In genomic region chr4:154858601-154859000, GRCm38 (mm10) we compare ENCODE assay signal across 29 mouse cellular contexts. TPM values are rescaled to one million over a fixed set of nuclear protein-coding genes. Genes with fewer than 3 reads are reported as not detected.
"Had no signal": no experiment of that assay in that cellular context is flagged by ENCODE, and none has a peak within 500 bp of the region (broad histone marks: within the 10 kb centered on the region; RNA-seq: fewer than 3 reads in every experiment).

No protein-coding gene starts in this region.

- H3K9ac ChIP-seq: heart, embryonic 13.5 days; heart, embryonic 15.5 days; hindbrain, embryonic 14.5 days; intestine, embryonic 15.5 days; limb, embryonic 12.5 days; liver, embryonic 13.5 days; liver, embryonic 15.5 days had no signal

- H3K4me2 ChIP-seq: heart, embryonic 11.5 days; heart, embryonic 13.5 days; heart, embryonic 15.5 days; hindbrain, embryonic 14.5 days; intestine, embryonic 15.5 days; limb, embryonic 12.5 days; liver, embryonic 11.5 days; liver, embryonic 13.5 days; liver, embryonic 15.5 days had no signal

- H3K36me3 ChIP-seq: heart, embryonic 13.5 days; heart, embryonic 15.5 days; intestine, embryonic 15.5 days; limb, embryonic 10.5 days; limb, embryonic 12.5 days; liver, embryonic 13.5 days; liver, embryonic 15.5 days had no signal

- H3K9me3 ChIP-seq: heart, embryonic 15.5 days; intestine, embryonic 15.5 days; limb, embryonic 10.5 days; limb, embryonic 12.5 days; liver, embryonic 15.5 days had no signal

- ATAC-seq: hindbrain, embryonic 16.5 days; inflammation-experienced regulatory T-cells, adult 6 months; intestine, embryonic 15.5 days; intestine, postnatal 0 days had no signal

- H3K4me3 ChIP-seq: gastrocnemius, adult 2 months; heart, adult 2 months; heart, embryonic 13.5 days; heart, embryonic 15.5 days; intestine, embryonic 15.5 days; layer of hippocampus, adult 2 months; left cerebral cortex, adult 2 months; limb, embryonic 10.5 days; limb, embryonic 12.5 days; liver, embryonic 13.5 days; liver, embryonic 15.5 days had no signal

- H3K4me1 ChIP-seq: liver, embryonic 13.5 days had no signal

- DNase-seq: gastrocnemius, adult 2 months; gastrocnemius, postnatal 10 days; gastrocnemius, postnatal 25 days; heart, adult 2 months; heart, postnatal 14 days; kidney, adult 18-20 months; kidney, adult 8-10 months; kidney, postnatal 10 days; kidney, postnatal 25 days; kidney, postnatal 4 days; liver; liver, embryonic 13.5 days had no signal

- H3K27ac ChIP-seq: gastrocnemius, adult 2 months; heart, adult 2 months; heart, embryonic 13.5 days; heart, embryonic 15.5 days; hindbrain, embryonic 14.5 days; intestine, embryonic 15.5 days; layer of hippocampus, adult 2 months; left cerebral cortex, adult 2 months; limb, embryonic 10.5 days; limb, embryonic 12.5 days; liver, embryonic 13.5 days; liver, embryonic 15.5 days had no signal

RNA-seq across cellular contexts. Expression of gene Mmel1, which starts 10.8 kb away (rescaled TPM):
- total RNA-seq: gastrocnemius, adult 2 months; granulocyte monocyte progenitor cell, adult 5-6 weeks; heart, adult 2 months had no signal
- polyA plus RNA-seq: inflammation-experienced regulatory T-cells, adult 6 months; kidney, embryonic 14.5 days; kidney, embryonic 16.5 days had no signal

RNA-seq across cellular contexts. Expression of gene Ttc34, which starts 21.3 kb away (rescaled TPM):
- total RNA-seq: gastrocnemius, adult 2 months; gastrocnemius, postnatal 10 days; gastrocnemius, postnatal 25 days had no signal
- polyA plus RNA-seq: inflammation-experienced regulatory T-cells, adult 6 months; intestine, embryonic 15.5 days; intestine, postnatal 0 days; liver, embryonic 15.5 days had no signal
